Mouse (Mus musculus) stomach, embryonic 14.5 days (tissue): Measurements from ENCODE around the gene Mesp1. TPM values are rescaled to one million over a fixed set of nuclear protein-coding genes. Genes with fewer than 3 reads are reported as not detected.

Experiments
- ATAC-seq: fragments of 200-750 bp; cut with Nextera tagmentation; 2 replicates; pipeline ENCODE4 v1.8.0; 2017; ENCODE audit warnings: low read depth, moderate TSS enrichment; ENCODE audit not compliant: insufficient number of reproducible peaks, insufficient read depth, low FRiP score
- H3K27ac ChIP-seq: fragments of 300-500 bp; sonication (generic); 2 replicates; pipeline ENCODE4 v1.5.1; 2014; ENCODE audit warnings: mild to moderate bottlenecking, low read length, moderate library complexity, mixed read lengths
- H3K27me3 ChIP-seq: fragments of 300-500 bp; sonication (generic); 2 replicates; pipeline ENCODE4 v1.6.1; 2014; ENCODE audit warnings: low read length, control low read depth, mixed read lengths; ENCODE audit not compliant: control insufficient read depth, insufficient read depth
- H3K36me3 ChIP-seq: fragments of 300-500 bp; sonication (generic); 2 replicates; pipeline ENCODE4 v1.6.1; 2014; ENCODE audit warnings: mild to moderate bottlenecking, control low read depth, low read length, moderate library complexity, mixed read lengths; ENCODE audit not compliant: control insufficient read depth, insufficient read depth
- H3K4me1 ChIP-seq: fragments of 300-500 bp; sonication (generic); 2 replicates; pipeline ENCODE4 v1.6.1; 2014; ENCODE audit warnings: low read length, control low read depth, mixed read lengths; ENCODE audit not compliant: control insufficient read depth, insufficient read depth
- H3K4me2 ChIP-seq: fragments of 300-500 bp; sonication (generic); replicated peaks from 2 replicates; pipeline ENCODE4 v1.6.1; 2014; ENCODE audit warnings: low read depth, low read length, control low read depth
- H3K4me3 ChIP-seq: fragments of 300-500 bp; sonication (generic); 2 replicates; pipeline ENCODE4 v1.5.1; 2014; ENCODE audit warnings: low read depth, low read length, control low read depth
- H3K9ac ChIP-seq: fragments of 300-500 bp; sonication (generic); replicated peaks from 2 replicates; pipeline ENCODE4 v1.6.1; 2014; ENCODE audit warnings: low read depth, mild to moderate bottlenecking, control low read depth, low read length, moderate library complexity, mixed read lengths
- H3K9me3 ChIP-seq: fragments of 300-500 bp; sonication (generic); 2 replicates; pipeline ENCODE4 v1.6.1; 2016; ENCODE audit warnings: low read depth, low read length, control low read depth; ENCODE audit not compliant: control insufficient read depth
- WGBS: fragments of 180-500 bp; shearing (Covaris S2); extraction: QIAGEN DNeasy Blood & Tissue Kit; methylation state at CpG from one replicate; pipeline ENCODE4 v1.1.7; 2014; 5-methylcytosine and 5-hydroxymethylcytosine counted together
- polyA plus RNA-seq: library from polyadenylated mRNA; unstranded; fragments of >200 nt; fragmentation: Nextera tagmentation; extraction: Ambion mirVana; gene quantifications from 2 replicates; pipeline ENCODE4 v1.2.1, GENCODE M21; 2014

Gene Mesp1
- polyA plus RNA-seq, 1 experiment from 2014 or later: not detected

DNA sequence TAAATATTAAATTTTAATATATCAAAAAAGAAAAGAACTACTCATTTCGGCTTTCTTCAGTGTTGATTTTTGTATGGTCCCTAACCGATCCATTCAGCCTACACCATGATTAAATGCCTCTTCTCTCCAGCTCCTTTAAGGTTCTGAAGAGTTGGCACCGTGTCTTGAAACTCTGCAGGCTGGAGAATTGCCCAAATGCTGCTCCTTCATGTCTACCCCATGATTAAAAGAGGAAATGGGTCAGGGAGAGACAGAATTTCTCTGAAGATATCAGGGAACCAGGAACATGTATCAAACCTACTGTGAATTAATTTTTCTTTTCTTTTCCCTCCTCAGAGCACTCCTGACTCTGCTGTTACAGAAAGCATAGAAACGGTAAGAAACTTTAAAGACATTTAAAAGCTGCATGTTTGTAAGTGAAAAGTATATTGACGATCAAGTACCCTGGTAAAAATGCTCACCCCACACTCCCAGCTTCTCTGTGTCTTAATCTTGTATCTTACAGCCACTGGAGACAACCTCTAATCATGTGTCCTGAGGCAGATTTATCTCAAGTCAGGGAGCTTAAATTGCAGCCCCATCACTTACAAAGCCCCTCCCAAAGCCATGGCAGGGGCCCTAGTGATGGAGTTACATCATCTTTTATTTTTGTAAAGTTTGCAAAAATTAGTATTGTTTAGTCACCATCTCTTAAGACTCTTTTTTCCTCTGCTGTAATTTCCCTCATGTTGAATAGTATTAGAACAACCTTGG, 32.3 kb downstream of the Mesp1 start:
- no peaks in the 10 kb centered on the region for H3K4me1 ChIP-seq
- WGBS: 77% methylated on average over 5 of the region's 5 CpGs

GRCm38 (mm10) chr7:79759766-79760165, 33.8 kb downstream of the Mesp1 start:
- Histone ChIP-seq H3K27me3 (no peaks in the 10 kb centered on the region), H3K4me3 (no peak overlapping the region), H3K4me1 (no peaks in the 10 kb centered on the region), H3K36me3 (no peaks in the 10 kb centered on the region), H3K9ac (no peak overlapping the region), H3K27ac (no peak overlapping the region), H3K4me2 (no peak overlapping the region), H3K9me3 (no peaks in the 10 kb centered on the region)
- no peak for ATAC-seq

More for the DNA sequence above, 32.3 kb downstream of the Mesp1 start:
- H3K36me3 ChIP-seq: no peaks in the 10 kb centered on the region
- no peak for ATAC-seq
- H3K9ac ChIP-seq: no peak overlapping the region
- no peak overlapping the region for H3K4me3 ChIP-seq
- no peaks in the 10 kb centered on the region for H3K9me3 ChIP-seq
- no peaks in the 10 kb centered on the region for H3K27me3 ChIP-seq
- no peak overlapping the region for H3K4me2 ChIP-seq
- H3K27ac ChIP-seq: no peak overlapping the region

GRCm38 (mm10) chr7:79758176-79758575, 35.4 kb downstream of the Mesp1 start:
- no peak for ATAC-seq
- no peaks in the 10 kb centered on the region for H3K4me1 ChIP-seq
- H3K9me3 ChIP-seq: no peaks in the 10 kb centered on the region
- no peak overlapping the region for H3K4me3 ChIP-seq
- H3K4me2 ChIP-seq: no peak overlapping the region
- no peak overlapping the region for H3K9ac ChIP-seq
- H3K27ac ChIP-seq: no peak overlapping the region
- 49% methylated on average over 6 of the region's 6 CpGs for WGBS
- H3K36me3 ChIP-seq: no peaks in the 10 kb centered on the region
- no peaks in the 10 kb centered on the region for H3K27me3 ChIP-seq

DNA sequence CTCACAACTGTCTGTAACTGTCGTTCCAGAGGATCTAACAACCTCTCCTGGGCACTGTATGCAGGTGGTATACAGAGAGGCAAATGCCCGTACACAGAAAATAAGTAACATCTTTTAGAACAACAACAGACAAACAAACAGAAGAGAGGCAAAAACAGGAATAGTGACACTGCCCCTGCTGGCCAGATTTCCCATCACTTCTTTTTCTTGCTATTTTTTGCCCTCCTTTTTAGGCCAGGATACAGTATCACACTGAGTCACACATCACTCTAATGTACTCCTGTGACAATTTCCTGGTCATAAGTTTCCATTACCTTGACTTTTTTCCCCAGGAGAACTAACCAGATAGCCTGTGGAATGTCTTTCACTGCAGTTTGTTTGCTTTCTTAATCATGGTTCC, 37.3 kb downstream of the Mesp1 start:
- Histone ChIP-seq H3K36me3 (no peaks in the 10 kb centered on the region), H3K4me1 (no peaks in the 10 kb centered on the region), H3K9ac (no peak overlapping the region), H3K9me3 (no peaks in the 10 kb centered on the region), H3K27me3 (no peaks in the 10 kb centered on the region), H3K4me2 (no peak overlapping the region), H3K4me3 (no peak overlapping the region), H3K27ac (no peak overlapping the region)
- WGBS: 46% methylated on average over 2 of the region's 2 CpGs
- ATAC-seq: no peak

DNA sequence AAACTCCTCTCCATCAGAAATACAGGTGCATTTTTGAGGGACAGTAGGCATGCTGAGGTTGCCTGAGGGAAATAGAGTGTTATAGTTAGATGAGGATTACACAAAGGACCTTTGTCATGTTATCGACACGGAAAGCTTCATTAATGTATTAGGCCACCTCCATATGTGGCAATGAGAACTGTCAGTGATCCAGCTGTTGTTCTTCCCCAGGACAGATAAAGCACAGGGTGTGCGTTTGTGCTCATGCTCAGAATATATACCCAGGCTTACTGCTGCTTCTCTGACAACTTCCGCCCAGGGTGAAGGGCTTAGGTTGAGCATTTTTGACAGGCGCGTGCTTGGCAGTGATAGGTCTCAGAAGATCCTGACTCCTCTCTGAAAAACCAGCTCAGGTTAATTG, 44.1 kb downstream of the Mesp1 start:
- no peak for ATAC-seq
- Histone ChIP-seq H3K27ac (no peak overlapping the region), H3K27me3 (no peaks in the 10 kb centered on the region)

DNA sequence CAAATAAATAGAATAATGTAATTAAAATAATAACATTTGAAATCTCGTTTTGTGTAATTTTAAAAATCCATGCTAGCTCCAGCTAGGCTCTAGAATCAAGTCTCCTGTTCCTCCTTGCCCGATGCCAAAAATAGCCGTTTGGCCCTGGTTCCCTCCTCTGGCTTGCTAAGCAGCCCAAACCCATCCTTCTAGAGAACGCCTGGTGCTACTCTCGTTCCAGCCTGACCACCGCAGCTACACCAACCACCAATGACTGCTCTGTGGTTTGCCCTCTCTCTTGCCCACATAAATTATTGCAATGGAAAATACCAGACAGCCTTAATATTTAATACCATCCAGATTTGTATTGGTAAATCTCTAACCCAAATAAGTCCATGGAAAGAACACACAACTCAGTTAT, 45.9 kb downstream of the Mesp1 start:
- Histone ChIP-seq H3K27ac (no peak overlapping the region), H3K4me2 (no peak overlapping the region), H3K4me1 (0 out of 2 replicates have a peak, but pooled peaks cover 4% of the 10 kb centered on the region), H3K27me3 (no peaks in the 10 kb centered on the region), H3K9ac (no peak overlapping the region), H3K4me3 (no peak overlapping the region), H3K36me3 (no peaks in the 10 kb centered on the region), H3K9me3 (no peaks in the 10 kb centered on the region)
- ATAC-seq: no peak
- WGBS: 77% methylated on average over 6 of the region's 6 CpGs

More for the DNA sequence above, 44.1 kb downstream of the Mesp1 start:
- Histone ChIP-seq H3K9me3 (no peaks in the 10 kb centered on the region), H3K36me3 (no peaks in the 10 kb centered on the region), H3K4me3 (no peak overlapping the region), H3K4me2 (no peak overlapping the region), H3K9ac (no peak overlapping the region), H3K4me1 (no peaks in the 10 kb centered on the region)
- 87% methylated on average over 6 of the region's 6 CpGs for WGBS

DNA sequence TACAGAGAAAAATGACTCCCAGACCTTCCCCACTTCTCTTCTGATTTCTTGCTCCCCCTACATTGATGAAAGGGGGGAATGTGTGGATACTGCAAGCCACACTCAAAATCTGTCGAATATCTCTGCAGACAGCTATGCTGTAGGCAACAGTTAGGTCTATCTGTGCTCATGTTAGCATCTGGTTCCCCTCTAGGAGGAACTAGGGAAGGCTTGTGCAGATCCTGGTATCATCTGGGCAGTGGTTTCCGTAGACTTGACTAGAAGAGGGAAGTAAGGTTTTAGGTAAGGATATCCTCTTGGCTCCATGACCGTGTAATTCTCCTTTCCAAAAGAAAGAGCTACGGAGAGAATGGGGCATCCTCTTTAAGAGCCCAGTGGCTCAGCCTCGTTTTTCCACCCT, 49.0 kb downstream of the Mesp1 start:
- Histone ChIP-seq H3K27me3 (no peaks in the 10 kb centered on the region), H3K36me3 (no peaks in the 10 kb centered on the region; the same call in 1 of the 2 replicates), H3K9me3 (no peaks in the 10 kb centered on the region), H3K27ac (no peak overlapping the region), H3K4me1 (0 out of 2 replicates have a peak, but pooled peaks cover 4% of the 10 kb centered on the region), H3K9ac (no peak overlapping the region), H3K4me3 (no peak overlapping the region), H3K4me2 (no peak overlapping the region)
- WGBS: 74% methylated on average over 5 of the region's 5 CpGs
- no peak for ATAC-seq

- no peak for ATAC-seq
- H3K36me3 ChIP-seq: no peaks in the 10 kb centered on the region; the same call in 1 of the 2 replicates
- H3K27me3 ChIP-seq: no peaks in the 10 kb centered on the region
- no peak overlapping the region for H3K9ac ChIP-seq
- 90% methylated on average over 9 of the region's 9 CpGs for WGBS
- no peaks in the 10 kb centered on the region for H3K9me3 ChIP-seq
- H3K4me3 ChIP-seq: no peak overlapping the region
- no peak overlapping the region for H3K4me2 ChIP-seq
- H3K4me1 ChIP-seq: 0 out of 2 replicates have a peak, but pooled peaks cover 4% of the 10 kb centered on the region
- H3K27ac ChIP-seq: no peak overlapping the region
Observed at GRCm38 (mm10) chr7:79744051-79744450, 49.5 kb downstream of the Mesp1 start.
